Mouse (Mus musculus): ENCODE measurements around the gene Olfr706. TPM values are rescaled to one million over a fixed set of nuclear protein-coding genes. Genes with fewer than 3 reads are reported as not detected.
"Not testable (repeated sequence)": the region's sequence is repeated elsewhere in the genome, so short reads cannot be mapped to it uniquely, and the experiment has no call there.

Gene Olfr706
- not detected in 2 replicates for polyA plus RNA-seq (2015; fragmentation: Nextera tagmentation; extraction: Ambion mirVana)

DNA sequence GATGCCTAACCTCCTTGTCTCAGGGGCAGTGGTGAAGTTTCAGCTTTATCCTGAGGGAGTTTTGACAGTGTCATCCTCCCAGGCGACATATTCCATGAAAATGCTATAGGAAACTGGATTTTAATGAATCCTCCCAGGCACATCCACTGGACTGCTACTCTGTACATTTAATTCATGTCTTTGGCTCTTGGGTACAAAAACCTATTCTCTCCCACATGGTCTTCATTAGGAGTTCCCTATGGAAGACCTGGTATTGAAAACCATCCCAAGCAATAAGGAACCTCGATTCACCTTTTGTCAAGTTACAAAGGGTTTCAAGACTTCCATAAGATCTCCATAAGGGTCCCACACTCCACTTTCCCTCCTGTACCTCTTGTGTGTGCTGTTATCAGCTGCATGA, at the start of gene Olfr706:
TSS of gene Olfr706 (minus strand) at position 101 of the 400 bp plus-strand sequence.
- H3K4me1 ChIP-seq (replicated peaks; ENCODE audit: control insufficient read depth, insufficient read depth) = no peaks in the 10 kb centered on the region
- no peak for TF ChIP-seq EP300 (optimal IDR thresholded peaks at IDR 0.05)
- TF ChIP-seq CTCF (IDR thresholded peaks at IDR 0.05; ENCODE audit: low read depth) = no peak
- no peaks in the 10 kb centered on the region for H3K9me3 ChIP-seq (ENCODE audit: control insufficient read depth, low read length)
- H3K9ac ChIP-seq (ENCODE audit: low read length) = no peak within 1 kb of the TSS
- H3K4me2 ChIP-seq (replicated peaks; ENCODE audit: low read depth) = no peak within 1 kb of the TSS
- no peaks in the 10 kb centered on the region for H3K36me3 ChIP-seq (ENCODE audit: control insufficient read depth, insufficient read depth, low read length)
- DNase-seq (ENCODE audit: low spot score) (no peak), ATAC-seq (ENCODE audit: low FRiP score, low TSS enrichment) (no peak)
- H3K4me3 ChIP-seq (ENCODE audit: low read depth, low read length) = no peak within 1 kb of the TSS
- 85% methylated on average over 2 of the region's 2 CpGs for WGBS
- H3K27ac ChIP-seq (replicated peaks) = no peak within 1 kb of the TSS
- H3K27me3 ChIP-seq (ENCODE audit: control insufficient read depth, insufficient read depth, low read length) = no peaks in the 10 kb centered on the region

DNA sequence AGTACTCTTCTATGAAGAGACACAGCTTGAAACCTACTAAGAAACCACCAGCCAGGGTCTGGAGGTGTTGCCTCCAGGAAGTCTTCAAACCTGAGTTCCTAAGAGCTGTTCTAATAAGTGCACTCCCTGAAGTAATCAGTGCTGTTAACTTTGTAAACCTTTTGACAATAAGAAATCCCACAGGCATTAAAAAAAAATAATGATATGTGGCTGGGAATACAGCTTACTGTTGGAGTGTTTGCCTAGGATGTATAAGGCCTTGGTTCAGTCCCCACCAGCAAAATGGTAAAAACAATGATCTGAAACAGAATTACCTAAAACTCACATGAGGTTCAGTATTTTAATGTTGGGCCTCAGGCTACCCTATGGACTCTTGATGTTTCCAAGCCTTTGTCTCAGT, 44.2 kb upstream of the Olfr706 start, which contains the start of gene Olfr709-ps1:
TSS of gene Olfr709-ps1 (minus strand) at position 101 of the 400 bp plus-strand sequence.
- Histone ChIP-seq H3K4me3 (ENCODE audit: low read depth, low read length) (no peak within 1 kb of the TSS), H3K9me3 (ENCODE audit: control insufficient read depth, low read length) (no peaks in the 10 kb centered on the region), H3K27ac (replicated peaks) (no peak within 1 kb of the TSS), H3K4me2 (replicated peaks; ENCODE audit: low read depth) (no peak within 1 kb of the TSS), H3K36me3 (ENCODE audit: control insufficient read depth, insufficient read depth, low read length) (no peaks in the 10 kb centered on the region), H3K9ac (ENCODE audit: low read length) (no peak within 1 kb of the TSS), H3K27me3 (ENCODE audit: control insufficient read depth, insufficient read depth, low read length) (no peaks in the 10 kb centered on the region), H3K4me1 (replicated peaks; ENCODE audit: control insufficient read depth, insufficient read depth) (no peaks in the 10 kb centered on the region)
- DNase-seq (ENCODE audit: low spot score) = no peak
- TF ChIP-seq EP300 (optimal IDR thresholded peaks at IDR 0.05) (no peak), CTCF (IDR thresholded peaks at IDR 0.05; ENCODE audit: low read depth) (no peak)
- ATAC-seq (ENCODE audit: low FRiP score, low TSS enrichment) = no peak

DNA sequence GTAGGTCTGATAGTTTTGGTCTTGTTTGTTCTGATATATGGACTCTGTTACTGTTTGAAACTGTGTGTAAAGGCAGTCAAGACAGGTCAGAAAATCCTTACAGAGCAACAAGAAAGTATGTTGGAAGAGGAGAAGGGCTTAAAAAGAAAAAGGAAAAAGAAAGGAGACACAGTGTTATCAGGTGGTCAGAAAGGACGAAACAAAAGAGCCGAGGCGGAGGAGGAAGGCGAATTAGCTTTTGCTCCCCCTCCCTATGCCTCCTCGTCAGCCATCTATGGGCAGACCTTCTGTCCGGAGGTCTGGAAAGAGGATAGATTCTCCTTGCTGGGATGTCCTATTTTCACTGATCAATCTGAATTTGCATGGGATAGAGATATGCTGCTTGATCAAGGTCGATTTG, 33.0 kb upstream of the Olfr706 start:
- H3K9me3 ChIP-seq (ENCODE audit: control insufficient read depth, low read length); H3K36me3 ChIP-seq (ENCODE audit: control insufficient read depth, insufficient read depth, low read length); H3K27me3 ChIP-seq (ENCODE audit: control insufficient read depth, insufficient read depth, low read length); H3K4me1 ChIP-seq (replicated peaks; ENCODE audit: control insufficient read depth, insufficient read depth); H3K9ac ChIP-seq (ENCODE audit: low read length); H3K4me2 ChIP-seq (replicated peaks; ENCODE audit: low read depth); DNase-seq (ENCODE audit: low spot score); H3K4me3 ChIP-seq (ENCODE audit: low read depth, low read length); H3K27ac ChIP-seq (replicated peaks); ATAC-seq (ENCODE audit: low FRiP score, low TSS enrichment): not testable (repeated sequence)
- 86% methylated on average over 6 of the region's 7 CpGs for WGBS

DNA sequence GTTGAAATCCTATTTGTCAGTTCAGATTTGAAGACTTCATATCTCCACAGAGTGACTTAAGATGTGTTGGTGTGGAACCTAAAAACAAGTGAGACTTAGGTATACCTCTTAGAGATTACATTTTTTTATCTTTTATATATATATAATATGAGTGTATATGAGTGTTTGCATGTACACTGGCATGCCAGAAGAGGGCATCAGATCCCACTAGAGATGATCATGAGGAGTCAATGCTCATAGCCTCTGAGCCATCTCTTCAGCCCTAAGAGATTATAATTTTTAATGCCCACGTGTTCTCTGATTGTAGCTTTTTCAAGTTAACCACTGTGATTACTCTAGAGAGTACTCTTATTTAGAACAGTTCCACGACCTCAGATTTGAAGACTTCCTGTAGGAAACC, 19.7 kb upstream of the Olfr706 start, which contains the start of gene Olfr1532-ps1:
TSS of gene Olfr1532-ps1 (plus strand) at position 326 of the 400 bp plus-strand sequence.
- Histone ChIP-seq H3K36me3 (ENCODE audit: control insufficient read depth, insufficient read depth, low read length) (no peaks in the 10 kb centered on the region), H3K9me3 (ENCODE audit: control insufficient read depth, low read length) (no peaks in the 10 kb centered on the region), H3K4me3 (ENCODE audit: low read depth, low read length) (no peak within 1 kb of the TSS), H3K4me2 (replicated peaks; ENCODE audit: low read depth) (no peak within 1 kb of the TSS), H3K9ac (ENCODE audit: low read length) (no peak within 1 kb of the TSS), H3K27ac (replicated peaks) (no peak within 1 kb of the TSS), H3K4me1 (replicated peaks; ENCODE audit: control insufficient read depth, insufficient read depth) (no peaks in the 10 kb centered on the region), H3K27me3 (ENCODE audit: control insufficient read depth, insufficient read depth, low read length) (no peaks in the 10 kb centered on the region)
- no peak for ATAC-seq (ENCODE audit: low FRiP score, low TSS enrichment)
- no peak for DNase-seq (ENCODE audit: low spot score)
- no peak for TF ChIP-seq CTCF (IDR thresholded peaks at IDR 0.05; ENCODE audit: low read depth)
- no peak for TF ChIP-seq EP300 (optimal IDR thresholded peaks at IDR 0.05)
- 61% methylated on average over 2 of the region's 2 CpGs for WGBS

DNA sequence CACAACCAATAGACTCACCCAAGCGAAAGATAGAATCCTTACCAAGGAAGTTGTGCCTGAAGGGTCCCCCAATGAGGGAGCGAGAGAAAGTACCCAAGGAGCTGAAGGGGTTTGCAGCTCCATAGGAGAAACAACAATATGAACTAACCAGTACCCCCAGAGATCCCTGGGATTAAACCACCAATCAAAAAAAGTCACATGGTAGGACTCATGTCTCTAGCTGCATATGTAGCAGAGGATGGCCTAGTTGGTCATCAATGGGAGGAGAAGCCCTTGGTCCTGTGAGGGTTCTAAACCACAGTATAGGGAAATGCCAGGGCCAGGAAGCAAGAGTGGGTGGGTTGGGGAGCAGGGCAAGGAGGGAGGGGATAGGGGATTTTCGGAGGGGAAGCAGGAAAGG, 13.2 kb upstream of the Olfr706 start, which contains the start of gene Olfr707:
TSS of gene Olfr707 (minus strand) at position 101 of the 400 bp plus-strand sequence.
- H3K27me3 ChIP-seq (ENCODE audit: control insufficient read depth, insufficient read depth, low read length); DNase-seq (ENCODE audit: low spot score); H3K4me3 ChIP-seq (ENCODE audit: low read depth, low read length); H3K27ac ChIP-seq (replicated peaks); H3K9me3 ChIP-seq (ENCODE audit: control insufficient read depth, low read length); ATAC-seq (ENCODE audit: low FRiP score, low TSS enrichment); H3K36me3 ChIP-seq (ENCODE audit: control insufficient read depth, insufficient read depth, low read length); H3K9ac ChIP-seq (ENCODE audit: low read length); H3K4me2 ChIP-seq (replicated peaks; ENCODE audit: low read depth); H3K4me1 ChIP-seq (replicated peaks; ENCODE audit: control insufficient read depth, insufficient read depth): not testable (repeated sequence)
- WGBS = 87% methylated on average over 3 of the region's 3 CpGs

DNA sequence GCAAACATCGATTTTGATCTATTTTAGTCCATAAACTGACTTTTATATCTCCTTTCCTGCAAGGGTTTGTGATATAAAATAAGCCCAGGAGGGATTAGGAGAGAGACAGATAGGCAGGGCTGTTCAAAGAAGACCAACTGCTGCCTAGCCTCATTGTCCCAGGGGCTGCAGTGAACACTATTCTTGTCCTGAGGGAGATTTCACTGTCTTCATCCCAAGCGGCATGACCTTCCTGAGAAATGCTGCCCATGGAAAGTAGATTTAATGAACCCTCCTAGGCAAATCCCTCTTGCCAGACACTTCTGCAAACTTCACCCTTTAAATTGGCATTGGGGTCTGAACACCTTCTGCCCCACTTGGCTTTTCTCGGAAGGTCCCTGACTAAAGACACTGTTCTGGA, 11.2 kb downstream of the Olfr706 start, which contains the start of gene Olfr705:
TSS of gene Olfr705 (minus strand) at position 101 of the 400 bp plus-strand sequence.
- no peak for DNase-seq (ENCODE audit: low spot score)
- no peak for ATAC-seq (ENCODE audit: low FRiP score, low TSS enrichment)
- Histone ChIP-seq H3K4me1 (replicated peaks; ENCODE audit: control insufficient read depth, insufficient read depth) (no peaks in the 10 kb centered on the region), H3K27me3 (ENCODE audit: control insufficient read depth, insufficient read depth, low read length) (no peaks in the 10 kb centered on the region), H3K9me3 (ENCODE audit: control insufficient read depth, low read length) (no peaks in the 10 kb centered on the region), H3K4me2 (replicated peaks; ENCODE audit: low read depth) (no peak within 1 kb of the TSS), H3K27ac (replicated peaks) (no peak within 1 kb of the TSS), H3K36me3 (ENCODE audit: control insufficient read depth, insufficient read depth, low read length) (no peaks in the 10 kb centered on the region), H3K4me3 (ENCODE audit: low read depth, low read length) (no peak within 1 kb of the TSS), H3K9ac (ENCODE audit: low read length) (no peak within 1 kb of the TSS)
- 82% methylated on average over 3 of the region's 3 CpGs for WGBS
- TF ChIP-seq EP300 (optimal IDR thresholded peaks at IDR 0.05) (no peak), CTCF (IDR thresholded peaks at IDR 0.05; ENCODE audit: low read depth) (no peak)
